Mouse (Mus musculus) lung, adult 2 months (tissue): ENCODE results near the gene Camkmt.

Experiments
- CTCF ChIP-seq: fragments of 200-500 bp; IDR thresholded peaks from 2 replicates; pipeline ENCODE4 v1.5.1; 2011; ENCODE audit warnings: mild to moderate bottlenecking, low read length, control low read depth; ENCODE audit not compliant: insufficient read depth
- POLR2A ChIP-seq: fragments of 200-500 bp; IDR thresholded peaks from 2 replicates; pipeline ENCODE4 v1.6.1; 2011; ENCODE audit warnings: low read depth, mild to moderate bottlenecking, control low read depth, low read length, borderline replicate concordance; ENCODE audit errors: extremely low read depth

GRCm38 (mm10) chr17:85486585-85487480 lies 396.5 kb downstream of the Camkmt start:
- TF ChIP-seq POLR2A: no peak
- no peak for TF ChIP-seq CTCF
